Mouse (Mus musculus) midbrain, embryonic 14.5 days (tissue): ENCODE measurements around the gene Mcat. TPM values are rescaled to one million over a fixed set of nuclear protein-coding genes. Genes with fewer than 3 reads are reported as not detected.

Experiments
- ATAC-seq: fragments of 200-750 bp; cut with Nextera tagmentation; 2 replicates; pipeline ENCODE4 v1.8.0; 2017; ENCODE audit warnings: moderate number of reproducible peaks, moderate library complexity; ENCODE audit not compliant: low FRiP score, low TSS enrichment
- DNase-seq: peaks from one replicate; pipeline ENCODE4 v3.0.0-alpha.2; 2015
- H3K27ac ChIP-seq: fragments of 300-500 bp; sonication (generic); replicated peaks from 2 replicates; pipeline ENCODE4 v1.5.1; 2014; ENCODE audit warnings: mild to moderate bottlenecking, low read depth, low read length, moderate library complexity
- H3K27me3 ChIP-seq: fragments of 300-500 bp; sonication (generic); 2 replicates; pipeline ENCODE4 v1.6.1; 2014; ENCODE audit warnings: low read length, control low read depth, mixed read lengths; ENCODE audit not compliant: control insufficient read depth, insufficient read depth
- H3K36me3 ChIP-seq: fragments of 300-500 bp; sonication (generic); 2 replicates; pipeline ENCODE4 v1.6.1; 2014; ENCODE audit warnings: low read length, control low read depth; ENCODE audit not compliant: control insufficient read depth, insufficient read depth
- H3K4me1 ChIP-seq: fragments of 300-500 bp; sonication (generic); 2 replicates; pipeline ENCODE4 v1.6.1; 2014; ENCODE audit warnings: mild to moderate bottlenecking, antibody characterized with exemption, low read length, control low read depth; ENCODE audit not compliant: control insufficient read depth, insufficient read depth
- H3K4me2 ChIP-seq: fragments of 300-500 bp; sonication (generic); 2 replicates; pipeline ENCODE4 v1.6.1; 2014; ENCODE audit warnings: mild to moderate bottlenecking, low read length, moderate library complexity
- H3K4me3 ChIP-seq: fragments of 300-500 bp; sonication (generic); replicated peaks from 2 replicates; pipeline ENCODE4 v1.5.1; 2014; ENCODE audit warnings: low read depth, low read length
- H3K9ac ChIP-seq: fragments of 300-500 bp; sonication (generic); replicated peaks from 2 replicates; pipeline ENCODE4 v1.6.1; 2014; ENCODE audit warnings: mild to moderate bottlenecking, low read length, moderate library complexity
- H3K9me3 ChIP-seq: fragments of 300-500 bp; sonication (generic); 2 replicates; pipeline ENCODE4 v1.6.1; 2016; ENCODE audit warnings: low read length, control low read depth, mixed read lengths; ENCODE audit not compliant: control insufficient read depth
- WGBS: fragments of 180-500 bp; shearing (Covaris S2); extraction: QIAGEN DNeasy Blood & Tissue Kit; methylation state at CpG from one replicate; pipeline ENCODE4 v1.1.7; 2014; 5-methylcytosine and 5-hydroxymethylcytosine counted together
- polyA plus RNA-seq: library from polyadenylated mRNA; unstranded; fragments of >200 nt; fragmentation: Nextera tagmentation; extraction: Ambion mirVana; gene quantifications from 2 replicates; pipeline ENCODE4 v1.2.1, GENCODE M21; 2014

The Mcat gene
- polyA plus RNA-seq, 1 experiment from 2014 or later: 36.2 TPM

DNA sequence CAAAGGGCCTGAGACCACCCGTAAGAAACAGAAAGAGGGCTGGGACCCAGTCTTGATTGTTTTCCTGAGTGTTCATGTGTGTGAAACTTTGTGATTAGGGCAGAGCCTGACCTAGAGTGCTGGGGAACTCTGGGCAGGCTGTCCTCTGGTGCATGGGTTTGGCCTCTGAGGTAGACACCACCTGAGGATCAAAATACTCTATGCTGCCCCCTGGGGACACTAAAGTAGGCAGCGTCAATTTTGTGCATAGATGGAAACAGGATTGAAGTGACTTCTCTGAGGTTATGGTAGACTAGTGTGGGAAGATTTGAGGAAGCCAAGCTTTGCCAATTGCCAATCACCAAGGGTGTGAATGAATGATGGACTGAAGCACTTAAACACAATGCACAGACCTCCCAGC, 7.1 kb upstream of the Mcat start:
- Histone ChIP-seq H3K4me3 (no peak overlapping the region), H3K27me3 (no peaks in the 10 kb centered on the region), H3K4me2 (no peak overlapping the region), H3K9ac (no peak overlapping the region), H3K9me3 (no peaks in the 10 kb centered on the region), H3K4me1 (no peaks in the 10 kb centered on the region), H3K36me3 (peaks cover 12% of the 10 kb centered on the region), H3K27ac (no peak overlapping the region)
- ATAC-seq (no peak), DNase-seq (no peak)
- WGBS: 75% methylated on average over 2 of the region's 2 CpGs

- 63% methylated on average over 11 of the region's 11 CpGs for WGBS
- no peak for ATAC-seq
These were observed 6.1 kb upstream of the Mcat start for GRCm38 (mm10) chr15:83569682-83570081.

DNA sequence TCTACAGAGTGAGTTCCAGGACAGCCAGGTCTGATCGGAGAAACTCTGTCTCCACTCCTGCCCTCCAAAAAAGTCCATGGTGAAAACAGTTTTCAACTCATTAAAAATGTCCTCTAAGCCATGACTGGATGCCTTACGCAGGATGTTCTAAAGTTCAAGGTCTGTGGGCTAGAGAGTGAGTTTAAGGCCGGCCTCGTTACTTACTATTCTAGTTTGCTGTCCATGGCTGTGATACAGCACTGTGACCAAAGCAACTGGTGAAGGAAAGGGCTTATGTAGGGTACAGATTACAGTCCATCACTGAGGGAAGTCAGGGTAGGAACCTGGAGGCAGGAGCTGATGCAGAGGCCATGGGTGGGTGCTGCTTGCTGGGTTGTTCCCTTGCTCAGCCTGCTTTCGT, 5.0 kb upstream of the Mcat start:
- H3K4me2 ChIP-seq: no peak overlapping the region
- ATAC-seq (no peak), DNase-seq (no peak)
- no peak overlapping the region for H3K4me3 ChIP-seq
- no peaks in the 10 kb centered on the region for H3K36me3 ChIP-seq
- peaks cover 4% of the 10 kb centered on the region; the same call in 1 of the 2 replicates for H3K27me3 ChIP-seq
- H3K9ac ChIP-seq: no peak overlapping the region
- H3K27ac ChIP-seq: no peak overlapping the region
- no peaks in the 10 kb centered on the region for H3K9me3 ChIP-seq
- H3K4me1 ChIP-seq: peaks cover 8% of the 10 kb centered on the region
- WGBS: 99% methylated on average over 5 of the region's 5 CpGs

More at GRCm38 (mm10) chr15:83569682-83570081, 6.1 kb upstream of the Mcat start:
- Histone ChIP-seq H3K9ac (no peak overlapping the region), H3K4me2 (no peak overlapping the region), H3K27me3 (no peaks in the 10 kb centered on the region; the same call in 1 of the 2 replicates), H3K4me3 (no peak overlapping the region), H3K9me3 (no peaks in the 10 kb centered on the region), H3K36me3 (peaks cover 2% of the 10 kb centered on the region), H3K27ac (no peak overlapping the region), H3K4me1 (no peaks in the 10 kb centered on the region)
- no peak for DNase-seq

- DNase-seq (no peak), ATAC-seq (no peak)
- H3K36me3 ChIP-seq: no peaks in the 10 kb centered on the region
- H3K27me3 ChIP-seq: peaks cover 8% of the 10 kb centered on the region
- no peaks in the 10 kb centered on the region for H3K9me3 ChIP-seq
- H3K4me1 ChIP-seq: peaks cover 13% of the 10 kb centered on the region
- WGBS: 87% methylated on average over 3 of the region's 3 CpGs
- H3K4me3 ChIP-seq: no peak overlapping the region
- no peak overlapping the region for H3K4me2 ChIP-seq
- no peak overlapping the region for H3K9ac ChIP-seq
- no peak overlapping the region for H3K27ac ChIP-seq
These were observed 4.1 kb upstream of the Mcat start for GRCm38 (mm10) chr15:83567728-83568127.

GRCm38 (mm10) chr15:83566006-83566405, 2.4 kb upstream of the Mcat start:
- no peaks in the 10 kb centered on the region for H3K36me3 ChIP-seq
- no peak overlapping the region for H3K9ac ChIP-seq
- H3K27ac ChIP-seq: no peak overlapping the region
- ATAC-seq (no peak), DNase-seq (no peak)
- no peaks in the 10 kb centered on the region for H3K9me3 ChIP-seq
- H3K4me3 ChIP-seq: no peak overlapping the region
- H3K4me1 ChIP-seq: peaks cover 13% of the 10 kb centered on the region
- WGBS: 81% methylated on average over 5 of the region's 5 CpGs
- H3K27me3 ChIP-seq: peaks cover 8% of the 10 kb centered on the region
- H3K4me2 ChIP-seq: no peak overlapping the region

DNA sequence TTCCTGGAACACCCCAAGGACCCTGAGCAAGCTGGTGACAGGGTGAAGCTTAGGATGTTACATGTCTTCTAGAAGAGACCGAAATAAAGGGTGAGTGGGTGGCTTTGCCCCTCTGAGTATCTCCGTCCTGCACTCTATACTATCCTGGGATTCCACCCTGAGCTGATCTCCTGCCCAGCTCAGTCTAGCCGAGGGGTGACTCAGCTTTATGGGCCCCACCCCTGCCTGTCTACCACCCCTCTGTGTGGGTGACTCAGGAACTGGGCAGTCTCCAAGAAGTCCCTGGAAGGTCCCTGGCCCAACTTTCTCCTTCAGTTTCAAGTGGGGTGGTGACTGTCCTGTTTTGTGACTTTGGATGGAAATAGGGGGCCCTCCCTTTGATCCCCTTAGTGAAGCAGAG, 1.8 kb upstream of the Mcat start:
- Histone ChIP-seq H3K36me3 (no peaks in the 10 kb centered on the region), H3K4me2 (no peak overlapping the region), H3K4me3 (no peak overlapping the region), H3K9me3 (no peaks in the 10 kb centered on the region), H3K4me1 (peaks cover 13% of the 10 kb centered on the region), H3K27me3 (peaks cover 8% of the 10 kb centered on the region), H3K9ac (no peak overlapping the region), H3K27ac (no peak overlapping the region)
- DNase-seq (no peak), ATAC-seq (no peak)
- WGBS: 84% methylated on average over 3 of the region's 3 CpGs

DNA sequence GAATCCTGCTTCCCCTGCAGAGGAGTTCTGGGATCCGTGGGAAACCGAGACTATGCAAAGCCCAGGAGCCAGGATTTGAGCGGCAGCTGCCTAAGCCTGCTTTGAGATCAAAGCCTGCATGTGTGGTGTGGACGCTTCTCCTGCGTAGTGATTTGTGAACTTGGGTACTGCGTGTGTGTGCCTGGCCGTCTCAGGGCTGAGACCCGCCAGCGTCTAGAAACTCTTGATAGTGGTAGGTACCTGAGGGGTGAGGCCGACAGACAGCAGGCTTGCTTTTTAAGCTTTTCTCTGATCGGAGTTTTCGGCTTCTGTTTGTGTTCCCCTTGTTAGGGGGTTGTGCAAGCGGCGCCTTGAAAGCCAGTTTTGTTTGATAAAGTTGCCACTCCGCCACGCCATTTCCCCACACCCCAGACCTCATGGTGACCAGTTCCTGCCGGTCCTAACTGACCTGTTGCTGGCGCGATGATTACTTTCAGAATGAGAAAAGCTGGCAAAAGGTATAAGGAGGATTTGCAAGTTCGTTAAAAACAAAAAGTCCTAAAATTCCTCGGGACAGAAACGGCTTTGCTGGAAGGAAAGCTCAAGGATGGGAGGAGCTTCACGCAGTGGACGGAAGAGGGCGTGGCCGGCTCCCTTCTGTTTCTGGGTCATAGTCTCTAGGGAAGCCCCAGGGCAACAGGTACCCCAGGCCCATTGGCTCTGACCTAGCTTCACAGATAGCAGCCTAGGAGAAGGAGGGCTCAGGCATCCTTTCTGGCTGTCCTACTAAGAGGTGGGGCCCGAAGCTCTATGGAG, 467 bp upstream of the Mcat start:
- peak overlapping the region; percentile 31 for H3K9ac ChIP-seq
- H3K4me2 ChIP-seq: peak overlapping the region; percentile 62
- peaks cover 8% of the 10 kb centered on the region for H3K27me3 ChIP-seq
- H3K27ac ChIP-seq: no peak overlapping the region
- H3K4me3 ChIP-seq: peak overlapping the region; percentile 25
- H3K36me3 ChIP-seq: no peaks in the 10 kb centered on the region
- peaks cover 13% of the 10 kb centered on the region for H3K4me1 ChIP-seq
- WGBS: 3% methylated on average over 27 of the region's 27 CpGs
- ATAC-seq (no peak), DNase-seq (peak; percentile 65)
- no peaks in the 10 kb centered on the region for H3K9me3 ChIP-seq

GRCm38 (mm10) chr15:83562626-83563270, 839 bp downstream of the Mcat start:
- ATAC-seq (no peak), DNase-seq (peak; percentile 58)
- Histone ChIP-seq H3K4me2 (peak overlapping the region; percentile 62), H3K9me3 (no peaks in the 10 kb centered on the region), H3K9ac (no peak overlapping the region), H3K4me3 (no peak overlapping the region), H3K27me3 (peaks cover 8% of the 10 kb centered on the region), H3K27ac (no peak overlapping the region), H3K36me3 (no peaks in the 10 kb centered on the region), H3K4me1 (peaks cover 13% of the 10 kb centered on the region)
- WGBS: 36% methylated on average over 15 of the region's 15 CpGs
